Mouse (Mus musculus) erythroid progenitor cell, adult 5-6 weeks (primary cell): ENCODE results near the gene Shbg. TPM values are rescaled to one million over a fixed set of nuclear protein-coding genes. Genes with fewer than 3 reads are reported as not detected.

Source experiments
- ATAC-seq: replicated peaks from 2 replicates; pipeline ENCODE4 v1.8.0; 2016; ENCODE audit warnings: moderate number of reproducible peaks, mild to moderate bottlenecking, moderate TSS enrichment, inconsistent platforms; ENCODE audit not compliant: poor library complexity, low FRiP score, severe bottlenecking
- total RNA-seq, 2 experiments: library from RNA; stranded (forward) in 1 of 2; stranded (reverse) in 1 of 2; fragments of 150-400 nt in 1 of 2; fragments of 186-747, 209-891 nt in 1 of 2; gene quantifications; 2 replicates each; pipeline versions ENCODE4 v1.2.3 to v1.2.4; 2015 to 2017; ENCODE audit warnings: low replicate concordance in 2 of 2

Gene Shbg
- not detected in 2 replicates for total RNA-seq (2015; ENCODE audit: low replicate concordance)
- total RNA-seq (2017; ENCODE audit: low replicate concordance) = not detected in 2 replicates

- no peak for ATAC-seq
Observed at GRCm38 (mm10) chr11:69617805-69618204, at the start of gene Shbg. Shbg (minus strand) TSS chr11:69617905.

GRCm38 (mm10) chr11:69666665-69667005 is 48.9 kb upstream of the Shbg start:
- ATAC-seq = no peak

GRCm38 (mm10) chr11:69665961-69666664 is 48.4 kb upstream of the Shbg start, which contains the start of gene Cd68:
Cd68 (minus strand) TSS chr11:69666153.
- ATAC-seq = no peak

- no peak for ATAC-seq
Observed at GRCm38 (mm10) chr11:69665457-69665960, 47.8 kb upstream of the Shbg start.

- no peak for ATAC-seq
Observed at GRCm38 (mm10) chr11:69664841-69665240, 47.1 kb upstream of the Shbg start.

DNA sequence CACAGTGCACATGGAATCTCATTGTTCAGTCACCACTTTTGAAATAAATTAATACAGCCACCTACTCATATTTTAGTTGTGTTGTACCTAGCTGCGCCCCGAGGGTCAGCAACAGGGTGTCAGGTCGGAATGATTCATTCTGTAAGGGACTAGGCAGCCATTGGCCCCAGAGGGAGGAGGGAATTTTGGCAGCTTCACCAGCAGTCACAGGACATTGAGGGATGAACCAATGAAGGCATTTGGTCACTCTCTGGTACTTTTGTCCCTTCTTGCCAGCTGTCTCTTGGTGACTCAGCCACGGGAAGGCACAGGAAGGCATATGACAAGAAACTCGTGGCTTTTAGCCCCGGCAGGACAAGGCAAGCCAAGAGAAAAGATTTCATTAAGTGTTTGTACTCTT is 46.1 kb upstream of the Shbg start:
- ATAC-seq = no peak

DNA sequence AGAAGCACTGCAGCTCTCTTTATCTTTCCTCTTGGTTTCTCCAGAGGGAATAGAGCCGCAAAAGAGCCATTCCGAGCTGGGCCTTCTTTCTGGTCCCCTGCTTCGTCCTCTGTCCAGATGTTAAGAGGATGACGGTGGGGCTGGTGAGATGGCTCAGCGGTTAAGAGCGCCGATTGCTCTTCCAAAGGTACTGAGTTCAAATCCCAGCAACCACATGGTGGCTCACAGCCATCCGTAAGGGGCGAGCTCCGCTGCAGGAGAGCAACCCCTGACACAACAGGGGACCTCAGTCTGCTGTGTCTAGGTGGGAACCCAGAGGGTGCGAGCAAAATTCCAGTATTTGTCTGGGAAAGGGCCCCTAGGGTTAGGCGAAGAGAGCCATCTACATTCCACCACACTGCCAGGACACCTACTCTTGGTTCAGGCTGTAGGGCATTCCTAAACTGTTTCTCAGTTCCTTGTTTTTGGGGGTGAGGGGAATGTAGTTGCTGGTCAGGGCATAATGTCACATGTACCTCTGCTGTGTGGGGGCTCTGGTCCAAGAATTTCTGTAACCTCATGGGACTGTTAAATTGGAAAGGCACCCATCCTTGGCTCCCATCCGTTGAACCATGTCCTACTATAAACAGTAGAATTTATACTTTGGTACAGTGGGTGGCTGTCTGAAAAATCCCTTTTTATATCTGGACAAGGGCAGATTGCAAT is 45.4 kb upstream of the Shbg start:
- ATAC-seq = no peak

DNA sequence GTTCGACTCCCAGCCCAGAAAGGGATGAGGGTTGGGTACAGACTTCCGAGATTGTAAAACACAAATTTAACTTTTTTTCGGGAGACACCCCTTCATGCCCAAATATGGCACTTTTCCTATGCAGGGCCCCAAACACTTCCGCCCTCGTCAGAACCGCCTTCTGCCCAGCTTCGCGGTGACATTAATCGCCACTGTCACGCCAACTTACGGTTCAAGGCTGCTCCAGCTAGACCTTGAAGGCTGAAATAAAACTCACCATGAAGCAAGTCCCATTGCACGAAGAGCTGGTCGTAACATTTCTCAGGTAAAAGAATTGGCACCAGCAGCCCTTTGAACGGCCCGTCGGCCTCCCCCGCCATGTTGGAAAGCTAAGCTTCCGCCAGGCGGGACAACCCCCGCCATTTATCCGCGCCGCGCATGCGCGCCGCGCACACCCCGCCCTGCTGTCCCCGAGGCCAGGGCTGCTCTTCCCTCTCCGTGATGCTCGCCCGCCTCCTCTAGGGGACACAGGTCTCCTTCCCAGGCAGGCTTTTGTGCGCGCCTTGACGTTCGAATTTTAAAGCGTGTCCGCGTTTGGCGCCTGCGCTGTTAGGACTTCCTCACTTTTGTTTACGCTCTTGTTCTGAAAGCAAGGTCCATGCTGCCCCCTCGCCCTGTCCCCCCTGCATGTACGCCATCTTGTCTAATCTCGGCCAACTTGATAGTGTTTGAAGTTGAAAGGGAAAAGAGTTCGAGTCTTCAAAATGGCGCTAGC is 44.7 kb upstream of the Shbg start, which contains the start of gene Mpdu1:
Mpdu1 (minus strand) TSS at position 430 of the 754 bp plus-strand sequence.
- ATAC-seq = peak; percentile 96

- ATAC-seq = no peak
Observed at GRCm38 (mm10) chr11:69661221-69661881, 43.6 kb upstream of the Shbg start.

DNA sequence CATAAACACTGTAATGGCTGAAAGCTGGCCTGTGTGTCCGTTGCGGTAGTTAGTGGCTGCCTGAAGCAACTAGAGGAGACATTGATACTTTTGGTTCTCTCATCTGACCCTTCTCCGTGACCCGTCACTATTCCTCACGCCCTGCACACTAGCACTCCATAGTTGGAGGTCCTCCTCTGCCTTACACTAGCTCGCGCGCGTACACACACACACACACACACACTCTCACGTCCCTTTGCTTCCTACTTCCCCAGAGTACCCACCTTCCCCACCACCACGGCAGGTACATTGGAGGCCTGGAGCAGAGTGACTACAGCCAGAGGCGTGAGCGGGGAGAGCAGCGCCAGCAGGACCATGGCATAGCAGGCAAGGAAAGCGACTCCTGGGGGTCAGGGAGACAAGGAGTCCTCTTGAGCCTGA is 39.8 kb upstream of the Shbg start:
- no peak for ATAC-seq

- peak; percentile 57 for ATAC-seq
Observed at GRCm38 (mm10) chr11:69656617-69657461, 39.1 kb upstream of the Shbg start.

DNA sequence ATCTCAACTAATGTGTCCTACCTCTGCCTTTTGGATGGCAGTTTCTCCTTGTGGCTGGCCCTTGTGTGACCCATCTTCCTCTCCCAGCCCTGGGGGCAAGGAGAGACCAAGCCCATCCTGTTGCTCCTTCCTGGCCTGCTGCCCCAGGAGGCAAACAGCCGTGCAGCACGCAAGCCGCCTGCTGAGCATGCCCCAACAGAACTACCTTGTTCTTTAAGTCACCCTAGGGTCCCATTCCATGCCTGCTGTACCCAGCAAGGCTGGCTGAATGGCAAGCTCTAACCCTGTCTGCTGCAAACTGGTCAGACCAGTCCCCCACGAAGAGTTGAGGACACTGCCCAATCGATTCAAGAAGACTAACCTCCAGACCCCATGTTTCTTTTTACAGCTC is 38.4 kb upstream of the Shbg start:
- no peak for ATAC-seq

- ATAC-seq = peak; percentile 57
Observed at GRCm38 (mm10) chr11:69655264-69656064, 37.8 kb upstream of the Shbg start, which contains the start of gene Sox15. Sox15 (plus strand) TSS chr11:69655314.

GRCm38 (mm10) chr11:69654760-69655159 is 37.1 kb upstream of the Shbg start:
- ATAC-seq = no peak

- ATAC-seq = no peak
Observed at GRCm38 (mm10) chr11:69653399-69653798, 35.7 kb upstream of the Shbg start.

DNA sequence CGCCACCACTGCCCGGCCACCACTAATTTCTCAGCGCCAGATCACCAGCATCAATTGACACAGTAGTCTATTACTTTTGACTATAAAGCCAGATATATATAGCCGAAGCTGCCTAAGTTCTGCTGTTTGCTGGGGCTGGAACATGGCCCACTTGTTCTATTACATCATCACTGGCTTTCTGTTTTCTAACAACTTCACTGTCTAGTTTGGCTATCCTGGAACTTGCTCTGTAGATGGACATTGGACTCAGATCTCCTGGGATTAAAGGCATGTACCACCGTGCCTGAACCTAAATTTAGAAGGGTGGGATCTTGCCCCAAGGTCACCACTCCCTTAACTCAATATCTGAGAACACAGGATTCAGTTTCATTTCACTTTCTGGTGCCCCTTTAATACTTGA is 28.2 kb upstream of the Shbg start:
- no peak for ATAC-seq

- ATAC-seq = no peak
Observed at GRCm38 (mm10) chr11:69635471-69635870, 17.8 kb upstream of the Shbg start.
